Mouse (Mus musculus) kidney, embryonic 15.5 days (tissue): ENCODE data around the gene Card6. TPM values are rescaled to one million over a fixed set of nuclear protein-coding genes. Genes with fewer than 3 reads are reported as not detected.
A peak's percentile ranks its signal among the peaks of the same experiment; 100 is the strongest.

Source experiments
- ATAC-seq: fragments of 200-750 bp; cut with Nextera tagmentation; replicated peaks from 2 replicates; pipeline ENCODE4 v1.8.0; 2017; ENCODE audit warnings: moderate TSS enrichment; ENCODE audit not compliant: low FRiP score
- H3K27ac ChIP-seq: fragments of 300-500 bp; sonication (generic); 2 replicates; pipeline ENCODE4 v1.5.1; 2015; ENCODE audit warnings: mild to moderate bottlenecking, inconsistent platforms
- H3K27me3 ChIP-seq: fragments of 300-500 bp; sonication (generic); 2 replicates; pipeline ENCODE4 v1.6.1; 2015; ENCODE audit warnings: inconsistent platforms
- H3K36me3 ChIP-seq: fragments of 300-500 bp; sonication (generic); 2 replicates; pipeline ENCODE4 v1.6.1; 2015; ENCODE audit warnings: inconsistent platforms
- H3K4me1 ChIP-seq: fragments of 300-500 bp; sonication (generic); 2 replicates; pipeline ENCODE4 v1.6.1; 2015; ENCODE audit warnings: inconsistent platforms
- H3K4me2 ChIP-seq: fragments of 300-500 bp; sonication (generic); 2 replicates; pipeline ENCODE4 v1.6.1; 2015; ENCODE audit warnings: moderate library complexity, mild to moderate bottlenecking, inconsistent platforms
- H3K4me3 ChIP-seq: fragments of 300-500 bp; sonication (generic); replicated peaks from 2 replicates; pipeline ENCODE4 v1.5.1; 2015; ENCODE audit warnings: mild to moderate bottlenecking, inconsistent platforms
- H3K9ac ChIP-seq: fragments of 300-500 bp; sonication (generic); 2 replicates; pipeline ENCODE4 v1.6.1; 2015; ENCODE audit warnings: mild to moderate bottlenecking, inconsistent platforms
- H3K9me3 ChIP-seq: fragments of 300-500 bp; sonication (generic); replicated peaks from 2 replicates; pipeline ENCODE4 v1.6.1; 2016; ENCODE audit warnings: inconsistent platforms
- WGBS: fragments of 180-500 bp; shearing (Covaris S2); methylation state at CpG from one replicate; pipeline ENCODE4 v1.1.7; 2015; ENCODE audit warnings: mixed read lengths; 5-methylcytosine and 5-hydroxymethylcytosine counted together
- polyA plus RNA-seq: library from polyadenylated mRNA; unstranded; fragments of >200 nt; fragmentation: Nextera tagmentation; extraction: Ambion mirVana; gene quantifications from 2 replicates; pipeline ENCODE4 v1.2.1, GENCODE M21; 2015

Gene Card6
- polyA plus RNA-seq, 1 experiment from 2014 or later, result 2.1 TPM

DNA sequence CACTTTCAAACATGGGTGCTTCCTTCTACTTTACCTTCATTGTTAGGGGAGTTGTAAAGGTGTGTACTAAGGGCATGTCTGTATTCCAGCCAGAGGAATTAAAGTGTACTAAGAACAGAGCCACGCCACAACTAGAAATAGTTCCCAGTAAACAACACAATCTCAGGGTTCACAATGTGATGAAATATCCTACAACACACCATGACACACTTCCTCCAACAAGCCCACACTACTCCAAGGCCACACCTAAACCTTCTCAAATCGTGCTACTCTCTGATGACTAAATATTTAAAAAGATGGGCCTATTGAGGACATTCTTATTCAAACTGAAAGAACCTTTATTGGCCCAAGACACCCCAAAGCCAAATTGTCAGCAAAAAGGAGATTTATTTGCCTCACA lies 19.1 kb upstream of the Card6 start:
- WGBS, result 88% methylated on average over 2 of the region's 2 CpGs
- Histone ChIP-seq H3K27me3 (no peaks in the 10 kb centered on the region), H3K9ac (no peak overlapping the region), H3K4me2 (no peak overlapping the region), H3K36me3 (peaks cover 25% of the 10 kb centered on the region), H3K27ac (no peak overlapping the region), H3K4me3 (no peak overlapping the region), H3K9me3 (no peaks in the 10 kb centered on the region), H3K4me1 (0 out of 2 replicates have a peak, but pooled peaks cover 3% of the 10 kb centered on the region)
- ATAC-seq, result no peak

DNA sequence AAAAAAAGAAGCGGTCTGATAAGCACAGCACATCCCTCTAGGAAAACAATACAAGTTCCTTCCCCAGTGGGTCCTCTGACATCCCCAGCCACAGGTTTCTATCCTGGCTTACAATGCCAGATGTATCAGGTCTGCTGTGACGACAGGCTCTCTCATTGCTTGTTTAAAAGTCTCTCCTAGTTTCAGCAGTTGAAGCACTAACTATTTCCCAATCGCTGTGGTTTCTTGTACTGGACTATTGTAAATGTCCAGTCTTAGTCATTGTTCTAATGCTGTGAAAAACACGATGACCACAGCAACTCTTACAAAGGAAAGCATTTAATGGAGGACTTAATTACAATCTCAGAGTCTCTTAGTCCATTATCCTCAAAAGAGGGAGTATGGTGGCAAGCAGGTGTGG lies 18.1 kb upstream of the Card6 start:
- no peak for ATAC-seq
- Histone ChIP-seq H3K9ac (no peak overlapping the region), H3K4me1 (0 out of 2 replicates have a peak, but pooled peaks cover 3% of the 10 kb centered on the region), H3K36me3 (peaks cover 34% of the 10 kb centered on the region), H3K4me2 (no peak overlapping the region), H3K27me3 (no peaks in the 10 kb centered on the region), H3K4me3 (no peak overlapping the region), H3K27ac (no peak overlapping the region), H3K9me3 (no peaks in the 10 kb centered on the region)
- 82% methylated on average over 4 of the region's 4 CpGs for WGBS

DNA sequence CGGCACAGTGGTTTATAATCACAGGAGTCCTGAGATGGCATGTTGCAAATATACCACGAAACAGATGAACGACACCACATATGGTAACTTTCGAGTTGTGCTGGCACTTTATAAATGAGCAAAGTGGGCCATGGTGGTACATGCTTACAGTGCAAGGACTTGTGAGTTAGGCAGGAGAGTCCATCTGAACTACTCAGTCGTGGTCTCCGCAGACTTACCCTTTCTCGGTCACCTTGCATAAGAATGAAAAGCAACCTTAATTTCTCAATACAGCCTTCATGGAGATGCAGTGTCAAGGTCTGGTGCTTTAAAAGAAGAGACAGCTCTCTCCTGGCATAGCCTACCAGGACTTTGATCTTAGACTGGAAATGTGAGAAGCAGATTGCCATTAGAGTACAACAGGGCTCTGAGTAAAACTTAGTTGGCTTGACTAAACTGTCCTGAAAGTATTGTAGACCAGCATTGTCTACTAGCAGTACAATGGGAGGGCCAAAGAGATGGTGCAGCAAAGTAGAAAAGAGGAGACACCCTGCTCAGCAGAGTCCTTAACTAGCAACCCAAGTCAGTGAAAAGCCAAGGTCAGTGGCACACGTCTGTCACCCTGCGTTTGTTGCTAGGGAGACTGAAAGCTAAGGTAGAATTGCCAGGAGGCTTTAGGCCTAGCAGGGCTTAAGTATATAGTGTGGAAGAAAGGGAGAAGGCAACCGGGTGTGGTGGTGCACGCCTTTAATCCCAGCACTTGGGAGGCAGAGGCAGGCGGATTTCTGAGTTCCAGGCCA lies 13.4 kb upstream of the Card6 start:
- ATAC-seq, result no peak

DNA sequence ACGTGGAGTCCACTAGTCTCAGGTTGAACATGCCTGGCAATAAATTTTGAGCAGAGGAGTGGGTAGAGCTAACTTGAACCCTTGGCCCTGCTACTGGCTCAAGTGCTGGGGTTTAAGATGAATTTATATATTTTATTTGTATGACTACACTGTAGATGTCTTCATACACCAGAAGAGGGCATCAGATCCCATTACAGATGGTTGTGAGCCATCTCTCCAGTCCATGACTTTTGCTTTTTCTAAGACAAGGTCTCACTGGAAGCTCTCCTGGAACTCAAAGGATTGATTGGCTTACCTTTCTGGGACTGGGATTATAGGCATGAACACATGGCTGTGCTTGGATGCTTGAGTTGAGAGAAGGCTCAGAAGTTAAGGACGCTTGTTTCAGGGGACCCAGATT lies 11.4 kb upstream of the Card6 start:
- WGBS, result 86% methylated on average over 2 of the region's 2 CpGs
- no peak overlapping the region for H3K4me2 ChIP-seq
- H3K27ac ChIP-seq, result no peak overlapping the region
- H3K4me1 ChIP-seq, result peaks cover 26% of the 10 kb centered on the region
- no peaks in the 10 kb centered on the region for H3K27me3 ChIP-seq
- no peak for ATAC-seq
- no peak overlapping the region for H3K4me3 ChIP-seq
- no peak overlapping the region for H3K9ac ChIP-seq
- H3K36me3 ChIP-seq, result peaks cover 70% of the 10 kb centered on the region
- H3K9me3 ChIP-seq, result no peaks in the 10 kb centered on the region

More for the DNA sequence above, 13.4 kb upstream of the Card6 start:
- H3K4me2 ChIP-seq, result no peak overlapping the region
- H3K9ac ChIP-seq, result no peak overlapping the region
- H3K36me3 ChIP-seq, result peaks cover 76% of the 10 kb centered on the region
- WGBS, result 91% methylated on average over 12 of the region's 12 CpGs
- H3K27me3 ChIP-seq, result no peaks in the 10 kb centered on the region
- no peak overlapping the region for H3K4me3 ChIP-seq
- no peaks in the 10 kb centered on the region for H3K9me3 ChIP-seq
- no peak overlapping the region for H3K27ac ChIP-seq
- H3K4me1 ChIP-seq, result peaks cover 20% of the 10 kb centered on the region

DNA sequence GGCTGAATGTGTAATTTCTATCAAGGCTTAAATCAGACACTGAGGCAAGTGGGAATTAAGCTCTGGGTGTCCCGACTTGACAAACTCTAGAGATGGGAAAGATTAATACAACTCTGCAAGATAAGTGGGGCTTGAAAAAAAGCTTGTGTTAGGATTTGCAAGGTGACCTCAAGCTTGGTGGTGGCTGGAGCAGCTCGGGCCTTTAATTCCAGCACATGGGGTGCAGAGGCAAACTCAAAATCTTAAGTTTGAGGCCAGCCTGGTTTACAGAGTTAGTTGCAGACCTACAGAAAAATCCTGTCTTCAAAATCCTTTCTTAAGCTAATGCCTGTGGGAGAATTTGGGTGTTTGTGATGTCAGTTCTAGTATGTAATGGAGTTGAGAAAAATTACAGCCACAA lies 10.9 kb upstream of the Card6 start:
- no peak overlapping the region for H3K4me2 ChIP-seq
- no peak overlapping the region for H3K9ac ChIP-seq
- H3K36me3 ChIP-seq, result peaks cover 65% of the 10 kb centered on the region
- no peak for ATAC-seq
- no peaks in the 10 kb centered on the region for H3K27me3 ChIP-seq
- no peak overlapping the region for H3K27ac ChIP-seq
- peaks cover 28% of the 10 kb centered on the region for H3K4me1 ChIP-seq
- no peak overlapping the region for H3K4me3 ChIP-seq
- no peaks in the 10 kb centered on the region for H3K9me3 ChIP-seq
- WGBS, result 93% methylated on average over 2 of the region's 2 CpGs

DNA sequence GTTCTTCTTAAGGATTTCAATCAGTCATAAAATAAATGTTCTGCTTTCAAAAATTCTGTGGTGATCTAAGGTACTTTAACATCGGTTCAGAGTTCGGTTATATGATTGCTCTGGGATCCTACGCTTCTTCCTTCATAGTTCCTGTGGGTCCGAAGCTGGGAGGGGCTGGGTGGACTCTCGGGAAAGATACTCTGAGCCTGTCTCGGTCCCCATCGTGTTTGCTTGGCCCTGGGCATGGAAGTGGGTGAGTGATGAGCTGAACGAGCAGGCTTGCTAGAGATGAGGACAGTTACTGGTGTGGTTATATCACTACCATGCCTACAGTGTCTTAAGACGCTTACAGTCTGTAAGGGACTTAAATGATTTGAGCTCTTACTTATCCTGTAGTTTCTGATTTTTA lies 10.3 kb upstream of the Card6 start:
- ATAC-seq, result no peak
- no peak overlapping the region for H3K4me3 ChIP-seq
- peaks cover 28% of the 10 kb centered on the region for H3K4me1 ChIP-seq
- H3K4me2 ChIP-seq, result 0 out of 2 replicates have a peak overlapping the region, but pooled peaks have one; percentile 75
- no peak overlapping the region for H3K27ac ChIP-seq
- H3K9me3 ChIP-seq, result no peaks in the 10 kb centered on the region
- H3K36me3 ChIP-seq, result peaks cover 62% of the 10 kb centered on the region
- 91% methylated on average over 9 of the region's 9 CpGs for WGBS
- no peaks in the 10 kb centered on the region for H3K27me3 ChIP-seq
- peak overlapping the region; percentile 4; the same call in 1 of the 2 replicates for H3K9ac ChIP-seq

DNA sequence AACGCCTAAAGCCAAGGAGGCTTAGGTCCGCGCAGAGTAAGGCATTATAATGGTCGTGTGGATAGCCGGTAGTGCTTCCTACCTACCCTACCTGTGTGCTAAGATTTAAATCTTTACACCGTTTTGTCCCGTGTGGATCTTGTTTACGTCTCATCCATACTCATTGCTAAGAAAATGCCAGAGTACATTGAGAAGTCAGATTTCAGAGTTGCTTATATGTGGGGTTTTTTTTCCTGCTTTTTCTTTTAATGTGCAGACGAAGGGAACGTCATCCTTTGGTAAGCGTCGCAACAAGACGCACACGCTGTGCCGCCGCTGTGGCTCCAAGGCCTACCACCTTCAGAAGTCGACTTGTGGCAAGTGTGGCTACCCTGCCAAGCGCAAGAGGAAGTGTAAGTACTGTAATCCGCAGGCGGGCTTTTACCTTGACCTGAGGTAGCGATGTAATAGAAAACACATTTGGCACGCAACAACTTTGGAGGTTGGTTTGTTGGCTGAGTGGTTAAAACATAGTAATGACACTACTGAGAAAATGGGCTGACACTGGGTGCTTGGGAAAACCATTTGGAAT lies 8.8 kb upstream of the Card6 start:
- Histone ChIP-seq H3K4me2 (peak overlapping the region; percentile 75), H3K4me3 (peak overlapping the region; percentile 90), H3K4me1 (peaks cover 28% of the 10 kb centered on the region), H3K27me3 (no peaks in the 10 kb centered on the region), H3K9me3 (no peaks in the 10 kb centered on the region), H3K36me3 (peaks cover 48% of the 10 kb centered on the region), H3K9ac (peak overlapping the region; percentile 93), H3K27ac (peak overlapping the region; percentile 94)
- WGBS, result 3% methylated on average over 22 of the region's 22 CpGs
- no peak for ATAC-seq

- Histone ChIP-seq H3K4me3 (peak within 1 kb of the TSS; percentile 90), H3K9me3 (no peaks in the 10 kb centered on the region), H3K27me3 (no peaks in the 10 kb centered on the region), H3K4me1 (peaks cover 28% of the 10 kb centered on the region), H3K27ac (peak within 1 kb of the TSS; percentile 94), H3K36me3 (peaks cover 42% of the 10 kb centered on the region), H3K9ac (peak within 1 kb of the TSS; percentile 93), H3K4me2 (peak within 1 kb of the TSS; percentile 75)
- peak; percentile 99 for ATAC-seq
- WGBS, result under 1% methylated on average over 55 of the region's 55 CpGs
These were observed 8.1 kb upstream of the Card6 start, which contains the start of gene Rpl37 for GRCm38 (mm10) chr15:5116270-5117030. TSS of gene Rpl37 (plus strand) at chr15:5116645.

DNA sequence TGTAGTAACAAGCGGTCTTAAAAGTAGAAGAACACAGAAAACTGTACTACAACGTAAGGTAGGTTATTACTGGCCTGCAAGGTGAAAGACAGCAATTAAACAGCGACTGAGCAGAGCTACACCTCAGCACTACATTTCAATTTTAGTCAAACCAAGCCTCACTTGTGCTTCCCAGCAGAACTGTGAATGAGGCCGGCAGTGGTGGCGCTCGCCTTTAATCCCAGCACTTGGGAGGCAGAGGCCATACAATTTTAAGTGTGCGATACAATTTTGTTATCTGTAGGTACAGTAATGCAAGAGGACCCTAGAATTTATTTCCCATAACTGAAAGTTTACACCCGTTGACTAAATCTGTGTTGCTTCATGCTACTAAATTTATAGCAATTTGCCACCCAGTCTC lies 6.8 kb upstream of the Card6 start:
- Histone ChIP-seq H3K4me2 (peak overlapping the region; percentile 57), H3K4me1 (peaks cover 28% of the 10 kb centered on the region), H3K4me3 (peak overlapping the region; percentile 90)

DNA sequence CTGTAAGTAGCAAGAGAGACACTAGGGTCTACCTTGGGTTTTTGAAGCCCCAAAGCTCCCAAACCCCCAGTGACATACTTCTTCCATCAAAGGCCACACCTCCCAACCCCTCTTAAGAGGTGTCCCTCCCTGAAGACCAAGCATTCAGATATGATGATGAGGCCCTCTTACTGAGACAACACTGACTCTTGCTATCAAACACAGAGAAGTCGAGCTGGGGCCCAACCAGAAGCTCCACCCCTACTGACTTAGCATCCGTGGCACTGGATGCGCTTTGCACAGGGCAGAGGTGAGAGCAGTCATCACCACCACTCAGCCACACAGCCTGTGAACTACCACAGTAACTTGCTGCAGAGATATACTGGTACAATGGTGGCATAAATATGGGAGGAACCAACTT lies 4.3 kb upstream of the Card6 start:
- H3K9me3 ChIP-seq, result no peaks in the 10 kb centered on the region
- no peak overlapping the region for H3K27ac ChIP-seq
- no peak overlapping the region for H3K9ac ChIP-seq
- H3K4me2 ChIP-seq, result no peak overlapping the region
- no peak overlapping the region for H3K4me3 ChIP-seq
- WGBS, result 86% methylated on average over 3 of the region's 3 CpGs
- no peak for ATAC-seq
- H3K27me3 ChIP-seq, result no peaks in the 10 kb centered on the region
- H3K4me1 ChIP-seq, result peaks cover 11% of the 10 kb centered on the region
- peaks cover 4% of the 10 kb centered on the region for H3K36me3 ChIP-seq

More for the DNA sequence above, 6.8 kb upstream of the Card6 start:
- H3K27ac ChIP-seq, result peak overlapping the region; percentile 94
- no peaks in the 10 kb centered on the region for H3K9me3 ChIP-seq
- H3K9ac ChIP-seq, result peak overlapping the region; percentile 62; the same call in 1 of the 2 replicates
- WGBS, result 46% methylated on average over 8 of the region's 8 CpGs
- no peaks in the 10 kb centered on the region for H3K27me3 ChIP-seq
- ATAC-seq, result no peak
- peaks cover 29% of the 10 kb centered on the region for H3K36me3 ChIP-seq

DNA sequence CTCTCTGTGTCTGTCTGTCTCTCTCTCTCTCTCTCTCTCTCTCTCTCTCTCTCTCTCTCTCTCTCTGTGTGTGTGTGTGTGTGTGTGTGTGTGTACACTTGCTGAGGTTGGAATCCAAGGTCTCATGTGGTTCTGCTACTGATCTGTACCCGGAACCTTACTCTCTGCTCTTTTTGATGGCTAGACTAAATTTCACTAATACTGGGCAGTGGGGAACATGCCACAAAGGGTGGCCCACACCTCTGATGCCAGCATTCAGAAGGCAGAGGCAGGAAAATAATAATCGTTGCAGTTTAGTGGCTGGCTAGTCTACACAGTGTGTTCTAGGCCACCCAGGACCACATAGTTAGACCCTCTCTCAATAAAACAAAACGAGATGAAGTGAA lies 309 bp upstream of the Card6 start:
- Histone ChIP-seq H3K36me3 (no peaks in the 10 kb centered on the region), H3K4me3 (peak overlapping the region; percentile 33; the same call in 1 of the 2 replicates), H3K9me3 (no peaks in the 10 kb centered on the region), H3K27ac (peak overlapping the region; percentile 74; the same call in 1 of the 2 replicates), H3K27me3 (0 out of 2 replicates have a peak, but pooled peaks cover 2% of the 10 kb centered on the region), H3K4me1 (no peaks in the 10 kb centered on the region), H3K9ac (no peak overlapping the region), H3K4me2 (peak overlapping the region; percentile 42)
- WGBS, result 79% methylated on average over 3 of the region's 3 CpGs
- no peak for ATAC-seq

DNA sequence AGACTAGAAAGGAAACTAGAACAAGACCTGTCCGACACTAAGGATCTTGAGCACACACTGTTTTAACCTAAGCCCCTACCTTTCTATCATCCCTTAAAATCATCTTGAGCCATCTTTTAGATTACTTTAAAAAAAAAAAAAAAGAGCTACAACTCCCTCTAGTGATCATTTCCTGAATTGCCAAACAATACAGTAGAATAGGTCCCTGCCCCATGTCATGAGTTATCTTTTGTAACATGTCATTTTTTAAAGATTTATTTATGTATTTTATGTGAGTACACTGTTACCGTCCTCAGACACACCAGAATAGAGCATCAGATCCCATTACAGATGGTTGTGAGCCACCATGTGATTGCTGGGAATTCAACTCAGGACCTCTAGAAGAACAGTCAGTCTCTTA lies 2.0 kb downstream of the Card6 start:
- H3K9ac ChIP-seq, result no peak overlapping the region
- 0 out of 2 replicates have a peak, but pooled peaks have one; percentile 43 for ATAC-seq

More for the DNA sequence above, 2.0 kb downstream of the Card6 start:
- Histone ChIP-seq H3K4me2 (no peak overlapping the region), H3K9me3 (no peaks in the 10 kb centered on the region), H3K36me3 (no peaks in the 10 kb centered on the region), H3K4me3 (no peak overlapping the region), H3K27ac (no peak overlapping the region), H3K4me1 (no peaks in the 10 kb centered on the region), H3K27me3 (0 out of 2 replicates have a peak, but pooled peaks cover 3% of the 10 kb centered on the region)
- 49% methylated on average over 2 of the region's 2 CpGs for WGBS
